Mouse (Mus musculus) hindbrain, embryonic 13.5 days (tissue): Measurements from ENCODE around the gene Sell. TPM values are rescaled to one million over a fixed set of nuclear protein-coding genes. Genes with fewer than 3 reads are reported as not detected.

Source experiments
- ATAC-seq: fragments of 200-750 bp; cut with Nextera tagmentation; 2 replicates; pipeline ENCODE4 v1.8.0; 2017; ENCODE audit warnings: moderate TSS enrichment; ENCODE audit not compliant: low FRiP score
- H3K27ac ChIP-seq: fragments of 300-500 bp; sonication (generic); 2 replicates; pipeline ENCODE4 v1.5.1; 2015; ENCODE audit warnings: inconsistent platforms, mild to moderate bottlenecking, moderate library complexity
- H3K27me3 ChIP-seq: fragments of 300-500 bp; sonication (generic); 2 replicates; pipeline ENCODE4 v1.6.1; 2015; ENCODE audit warnings: mild to moderate bottlenecking, inconsistent platforms
- H3K36me3 ChIP-seq: fragments of 300-500 bp; sonication (generic); 2 replicates; pipeline ENCODE4 v1.6.1; 2015; ENCODE audit warnings: mild to moderate bottlenecking, inconsistent platforms
- H3K4me1 ChIP-seq: fragments of 300-500 bp; sonication (generic); replicated peaks from 2 replicates; pipeline ENCODE4 v1.6.1; 2015; ENCODE audit warnings: inconsistent platforms
- H3K4me2 ChIP-seq: fragments of 300-500 bp; sonication (generic); 2 replicates; pipeline ENCODE4 v1.6.1; 2015; ENCODE audit warnings: inconsistent platforms, mild to moderate bottlenecking, moderate library complexity
- H3K4me3 ChIP-seq: fragments of 300-500 bp; sonication (generic); 2 replicates; pipeline ENCODE4 v1.5.1; 2015; ENCODE audit warnings: mild to moderate bottlenecking, inconsistent platforms
- H3K9ac ChIP-seq: fragments of 300-500 bp; sonication (generic); 2 replicates; pipeline ENCODE4 v1.6.1; 2015; ENCODE audit warnings: mild to moderate bottlenecking, inconsistent platforms
- H3K9me3 ChIP-seq: fragments of 300-500 bp; sonication (generic); 2 replicates; pipeline ENCODE4 v1.6.1; 2016; ENCODE audit warnings: inconsistent platforms
- WGBS: fragments of 180-500 bp; shearing (Covaris S2); methylation state at CpG from one replicate; pipeline ENCODE4 v1.1.7; 2015; 5-methylcytosine and 5-hydroxymethylcytosine counted together
- polyA plus RNA-seq: library from polyadenylated mRNA; unstranded; fragments of >200 nt; fragmentation: Nextera tagmentation; extraction: Ambion mirVana; gene quantifications from 2 replicates; pipeline ENCODE4 v1.2.1, GENCODE M21; 2015

Gene Sell
- polyA plus RNA-seq, 1 experiment from 2014 or later: 0.09 TPM

- Histone ChIP-seq H3K4me1 (no peaks in the 10 kb centered on the region), H3K27me3 (no peaks in the 10 kb centered on the region), H3K9ac (no peak overlapping the region), H3K27ac (no peak overlapping the region), H3K36me3 (no peaks in the 10 kb centered on the region), H3K4me3 (no peak overlapping the region), H3K9me3 (no peaks in the 10 kb centered on the region), H3K4me2 (no peak overlapping the region)
- 90% methylated on average over 3 of the region's 3 CpGs for WGBS
- ATAC-seq: no peak
These were observed 15.2 kb downstream of the Sell start for GRCm38 (mm10) chr1:164077031-164077430.

- 84% methylated on average over 4 of the region's 4 CpGs for whole genome bisulfite sequencing
- Histone ChIP-seq H3K4me2 (no peak overlapping the region), H3K4me1 (no peaks in the 10 kb centered on the region), H3K9me3 (no peaks in the 10 kb centered on the region), H3K27me3 (no peaks in the 10 kb centered on the region), H3K4me3 (no peak overlapping the region), H3K27ac (no peak overlapping the region), H3K9ac (no peak overlapping the region), H3K36me3 (no peaks in the 10 kb centered on the region)
- no peak for ATAC-seq
These were observed 16.6 kb downstream of the Sell start for GRCm38 (mm10) chr1:164078323-164078741.

DNA sequence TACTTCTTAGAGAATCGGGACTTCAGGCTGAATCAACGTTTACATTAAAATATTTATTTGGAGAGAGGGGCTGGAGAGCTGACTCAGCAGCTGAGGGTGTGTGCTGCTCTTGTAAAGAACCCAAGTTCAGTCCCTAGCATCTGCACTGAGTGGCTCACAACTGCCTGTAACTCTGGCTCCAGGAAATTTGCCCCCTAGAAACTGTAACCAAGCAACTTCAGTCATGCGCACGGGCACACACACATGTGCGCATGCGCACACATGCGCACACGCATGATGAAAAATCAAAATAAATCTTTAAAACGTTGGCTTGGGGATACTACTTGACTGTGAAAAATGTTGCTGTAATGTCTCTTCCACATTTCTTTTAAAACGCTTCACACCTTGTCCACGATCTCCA lies 17.3 kb downstream of the Sell start:
- no peak for ATAC-seq
- Histone ChIP-seq H3K4me1 (no peaks in the 10 kb centered on the region), H3K9me3 (no peaks in the 10 kb centered on the region), H3K36me3 (no peaks in the 10 kb centered on the region), H3K4me2 (no peak overlapping the region), H3K27me3 (no peaks in the 10 kb centered on the region), H3K4me3 (no peak overlapping the region), H3K9ac (no peak overlapping the region), H3K27ac (no peak overlapping the region)
- WGBS: 89% methylated on average over 11 of the region's 11 CpGs

- Histone ChIP-seq H3K9me3 (no peaks in the 10 kb centered on the region), H3K27me3 (no peaks in the 10 kb centered on the region), H3K27ac (no peak overlapping the region), H3K36me3 (no peaks in the 10 kb centered on the region), H3K4me1 (no peaks in the 10 kb centered on the region), H3K9ac (no peak overlapping the region), H3K4me2 (no peak overlapping the region), H3K4me3 (no peak overlapping the region)
- no peak for ATAC-seq
- 90% methylated on average over 4 of the region's 4 CpGs for WGBS
These were observed 21.3 kb downstream of the Sell start for GRCm38 (mm10) chr1:164083046-164083445.

- Histone ChIP-seq H3K4me2 (no peak overlapping the region), H3K9ac (no peak overlapping the region), H3K27ac (no peak overlapping the region), H3K36me3 (no peaks in the 10 kb centered on the region), H3K4me1 (no peaks in the 10 kb centered on the region), H3K9me3 (no peaks in the 10 kb centered on the region), H3K4me3 (no peak overlapping the region), H3K27me3 (no peaks in the 10 kb centered on the region)
- ATAC-seq: no peak
- 92% methylated on average over 3 of the region's 3 CpGs for WGBS
These were observed 25.0 kb downstream of the Sell start for GRCm38 (mm10) chr1:164086797-164087196.

DNA sequence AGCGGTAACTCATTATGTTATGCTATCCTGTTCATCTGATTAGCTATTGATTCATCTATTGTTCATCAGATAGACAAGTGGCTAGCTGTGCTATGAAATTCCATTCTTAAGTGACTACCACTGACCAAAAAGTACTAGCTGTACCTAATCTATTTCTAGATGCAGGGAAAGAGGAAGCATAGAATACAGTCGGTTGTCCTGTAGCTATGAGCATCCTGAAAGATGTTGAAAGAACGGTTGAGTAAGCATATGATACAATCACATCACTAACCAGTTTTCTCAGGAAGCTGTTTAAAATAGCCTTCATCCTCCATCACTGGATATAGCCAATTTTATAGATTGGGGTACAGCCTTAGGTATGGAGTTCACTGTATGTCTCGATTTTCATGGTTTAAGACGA lies 26.1 kb downstream of the Sell start:
- Histone ChIP-seq H3K4me3 (no peak overlapping the region), H3K9ac (no peak overlapping the region), H3K4me1 (no peaks in the 10 kb centered on the region), H3K27ac (no peak overlapping the region), H3K36me3 (no peaks in the 10 kb centered on the region), H3K27me3 (no peaks in the 10 kb centered on the region), H3K9me3 (no peaks in the 10 kb centered on the region), H3K4me2 (no peak overlapping the region)
- 93% methylated on average over 5 of the region's 5 CpGs for WGBS
- ATAC-seq: no peak

DNA sequence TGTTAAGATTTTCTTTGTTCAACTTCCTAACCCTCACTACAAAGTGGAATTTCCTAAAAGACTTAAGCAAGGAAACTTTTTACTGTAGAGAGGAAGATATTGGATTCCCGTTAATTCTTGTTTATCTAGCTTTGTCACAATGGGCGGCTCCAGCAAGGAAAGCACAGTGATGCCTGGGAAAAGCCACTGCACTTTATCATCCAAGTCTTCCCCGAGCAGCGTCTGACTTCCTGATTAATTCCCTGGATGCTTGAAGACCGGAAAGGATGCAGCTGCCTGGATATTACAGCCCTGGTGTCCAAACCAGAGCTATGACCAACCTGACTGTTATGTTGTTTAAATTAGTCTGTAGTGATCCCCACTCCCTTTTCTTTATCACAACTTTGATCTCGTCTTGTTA lies 35.0 kb downstream of the Sell start:
- Histone ChIP-seq H3K4me1 (no peaks in the 10 kb centered on the region), H3K4me3 (no peak overlapping the region), H3K9ac (no peak overlapping the region), H3K27ac (no peak overlapping the region), H3K36me3 (no peaks in the 10 kb centered on the region), H3K27me3 (no peaks in the 10 kb centered on the region), H3K9me3 (no peaks in the 10 kb centered on the region), H3K4me2 (no peak overlapping the region)
- WGBS: 73% methylated on average over 6 of the region's 6 CpGs
- ATAC-seq: no peak

DNA sequence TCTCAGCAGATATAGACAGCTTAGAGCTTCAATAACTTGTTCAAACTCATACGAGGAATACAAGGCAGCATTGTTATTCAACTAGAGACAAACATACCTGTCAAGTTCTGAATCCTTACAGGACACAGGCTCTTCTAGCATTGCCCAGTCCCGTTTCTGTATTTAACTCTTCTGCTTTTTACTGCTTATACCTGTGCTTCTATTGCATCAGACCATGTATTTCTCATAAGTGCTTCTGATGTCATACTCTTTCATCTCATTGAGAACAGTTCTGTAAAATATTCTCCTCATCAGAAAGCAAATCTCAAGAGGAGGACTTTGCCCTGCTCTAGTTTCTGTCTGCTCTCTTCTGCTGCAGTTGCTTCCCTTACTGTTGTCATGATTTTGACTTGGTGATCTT lies 36.1 kb downstream of the Sell start:
- no peak overlapping the region for H3K4me2 ChIP-seq
- no peak overlapping the region for H3K27ac ChIP-seq
- no peaks in the 10 kb centered on the region for H3K4me1 ChIP-seq
- no peaks in the 10 kb centered on the region for H3K27me3 ChIP-seq
- no peak for ATAC-seq
- H3K36me3 ChIP-seq: no peaks in the 10 kb centered on the region
- no peak overlapping the region for H3K4me3 ChIP-seq
- no peak overlapping the region for H3K9ac ChIP-seq
- H3K9me3 ChIP-seq: no peaks in the 10 kb centered on the region
- WGBS: 80% methylated on average over 2 of the region's 2 CpGs

DNA sequence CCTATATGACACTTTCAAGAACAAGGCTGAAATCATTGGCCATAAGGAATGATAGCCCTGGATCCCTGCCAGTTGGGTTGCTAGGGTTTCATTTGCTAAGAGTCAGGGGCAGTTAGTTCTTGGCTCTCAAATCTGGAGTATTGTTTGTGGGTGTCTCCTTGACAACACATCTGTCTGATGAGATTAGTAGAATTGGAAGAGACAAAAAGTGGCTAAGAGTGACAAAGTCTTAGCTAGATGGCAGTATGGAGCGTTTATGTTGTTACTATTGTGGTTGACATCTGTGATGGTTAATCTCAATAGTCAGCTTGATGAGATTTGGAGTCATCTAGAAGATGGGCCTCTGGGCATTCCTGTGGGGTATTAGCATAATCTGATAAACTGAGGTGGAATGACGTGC lies 36.6 kb downstream of the Sell start:
- WGBS: 77% methylated on average over 2 of the region's 2 CpGs
- no peak overlapping the region for H3K27ac ChIP-seq
- no peak overlapping the region for H3K9ac ChIP-seq
- no peak overlapping the region for H3K4me2 ChIP-seq
- no peaks in the 10 kb centered on the region for H3K4me1 ChIP-seq
- ATAC-seq: no peak
- H3K4me3 ChIP-seq: no peak overlapping the region
- no peaks in the 10 kb centered on the region for H3K27me3 ChIP-seq
- H3K36me3 ChIP-seq: no peaks in the 10 kb centered on the region
- no peaks in the 10 kb centered on the region for H3K9me3 ChIP-seq

DNA sequence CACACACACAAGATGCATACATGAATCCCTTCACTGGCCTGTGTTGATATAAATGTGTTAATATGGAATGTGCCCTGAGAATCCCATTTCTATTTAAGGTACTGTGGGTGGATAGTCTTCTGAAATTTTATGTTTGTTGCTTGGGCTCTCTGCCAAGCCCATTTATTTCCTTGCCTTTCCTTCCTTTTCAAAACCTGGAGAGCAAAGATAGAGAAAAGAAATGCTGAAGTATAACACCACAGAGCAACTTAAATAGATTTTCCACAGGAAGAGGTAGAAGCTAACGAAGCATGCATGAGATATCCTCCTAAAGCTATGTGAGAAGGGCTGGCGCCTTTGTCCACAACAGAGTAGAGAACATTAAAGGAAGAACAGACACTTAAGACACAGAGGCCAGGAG lies 48.0 kb downstream of the Sell start:
- H3K9ac ChIP-seq: no peak overlapping the region
- H3K4me3 ChIP-seq: no peak overlapping the region
- WGBS: 88% methylated on average over 2 of the region's 2 CpGs
- no peak overlapping the region for H3K4me2 ChIP-seq
- no peak overlapping the region for H3K27ac ChIP-seq
- no peak for ATAC-seq
- no peaks in the 10 kb centered on the region for H3K36me3 ChIP-seq
- no peaks in the 10 kb centered on the region for H3K4me1 ChIP-seq
- no peaks in the 10 kb centered on the region for H3K27me3 ChIP-seq
- no peaks in the 10 kb centered on the region for H3K9me3 ChIP-seq

- Histone ChIP-seq H3K27ac (no peak overlapping the region), H3K4me3 (no peak overlapping the region), H3K9me3 (no peaks in the 10 kb centered on the region), H3K4me2 (no peak overlapping the region), H3K4me1 (no peaks in the 10 kb centered on the region), H3K9ac (no peak overlapping the region), H3K27me3 (no peaks in the 10 kb centered on the region), H3K36me3 (no peaks in the 10 kb centered on the region)
- ATAC-seq: no peak
- WGBS: 92% methylated on average over 9 of the region's 9 CpGs
These were observed 49.0 kb downstream of the Sell start for GRCm38 (mm10) chr1:164110591-164111329.

GRCm38 (mm10) chr1:164114280-164114679 lies 52.5 kb downstream of the Sell start:
- H3K27me3 ChIP-seq: no peaks in the 10 kb centered on the region
- 88% methylated on average over 5 of the region's 5 CpGs for WGBS
- ATAC-seq: no peak

DNA sequence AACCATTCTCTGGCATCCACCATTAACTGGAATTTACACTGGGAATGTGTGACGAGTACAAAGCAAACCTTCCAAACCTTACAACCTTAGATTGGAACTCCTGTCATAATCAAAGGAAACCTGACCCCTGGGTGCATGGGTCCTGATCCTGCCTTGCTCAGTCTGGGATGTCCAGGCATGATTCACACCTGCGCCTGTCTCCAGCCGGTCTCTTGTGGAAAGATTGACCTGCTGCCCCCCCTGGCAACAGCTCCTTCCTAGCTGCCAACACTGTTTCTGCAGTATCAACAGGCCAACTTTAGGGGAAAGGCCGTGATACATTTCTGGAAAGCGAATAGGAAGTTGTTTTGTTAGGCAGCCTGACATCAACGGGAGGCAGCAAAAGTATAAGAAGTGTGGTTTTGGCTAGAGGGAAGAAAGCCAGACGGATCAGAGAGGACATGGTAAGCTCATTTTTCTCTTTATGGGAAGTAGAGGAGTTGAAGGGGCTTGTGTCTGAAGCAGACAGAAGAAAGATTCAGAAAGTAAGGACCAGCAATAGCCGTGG lies 53.2 kb downstream of the Sell start, which contains the start of gene Selp:
TSS of gene Selp (plus strand) at position 318 of the 547 bp plus-strand sequence.
- H3K27ac ChIP-seq: no peak within 1 kb of the TSS
- no peak within 1 kb of the TSS for H3K4me2 ChIP-seq
- no peak within 1 kb of the TSS for H3K4me3 ChIP-seq
- H3K27me3 ChIP-seq: no peaks in the 10 kb centered on the region
- no peaks in the 10 kb centered on the region for H3K4me1 ChIP-seq
- no peaks in the 10 kb centered on the region for H3K36me3 ChIP-seq
- H3K9ac ChIP-seq: no peak within 1 kb of the TSS
- WGBS: 82% methylated on average over 8 of the region's 8 CpGs
- no peaks in the 10 kb centered on the region for H3K9me3 ChIP-seq
- no peak for ATAC-seq

More at GRCm38 (mm10) chr1:164114280-164114679, 52.5 kb downstream of the Sell start:
- Histone ChIP-seq H3K4me3 (no peak overlapping the region), H3K27ac (no peak overlapping the region), H3K36me3 (no peaks in the 10 kb centered on the region), H3K4me1 (no peaks in the 10 kb centered on the region), H3K9ac (no peak overlapping the region), H3K4me2 (no peak overlapping the region), H3K9me3 (no peaks in the 10 kb centered on the region)
